Mouse (Mus musculus): ENCODE measurements at regions not wholly inside any gene's neighbourhood (a gene's known extent, or its start where the extent isn't known, plus 50 kb on each side); places are given as distances from the start of the nearest gene placed in this dataset.

GRCm38 (mm10) chr17:73048164-73048563 is 59.6 kb upstream of the Lclat1 start:
- DNase-seq (ENCODE audit: extremely low spot score) = no peak

- no peak for DNase-seq (ENCODE audit: extremely low spot score)
These were observed 54.8 kb upstream of the Lclat1 start for GRCm38 (mm10) chr17:73052956-73053355.

- no peak for DNase-seq (ENCODE audit: extremely low spot score)
These were observed 54.1 kb upstream of the Lclat1 start for GRCm38 (mm10) chr17:73053479-73054215.

- no peak for DNase-seq (ENCODE audit: extremely low spot score)
These were observed 53.6 kb upstream of the Lclat1 start for GRCm38 (mm10) chr17:73054226-73054625.

GRCm38 (mm10) chr17:73055197-73055596 is 52.6 kb upstream of the Lclat1 start:
- DNase-seq (ENCODE audit: extremely low spot score) = no peak

GRCm38 (mm10) chr17:73055611-73056010 is 52.2 kb upstream of the Lclat1 start:
- DNase-seq (ENCODE audit: extremely low spot score) = no peak

GRCm38 (mm10) chr17:73056616-73057015 is 51.2 kb upstream of the Lclat1 start:
- no peak for DNase-seq (ENCODE audit: extremely low spot score)

All from embryo, embryonic 9.5 days (tissue).